Mouse (Mus musculus) neutrophil, adult 5-6 weeks (primary cell): Measurements from ENCODE around the gene Iqsec1. TPM values are rescaled to one million over a fixed set of nuclear protein-coding genes. Genes with fewer than 3 reads are reported as not detected.

ENCODE experiments used
- ATAC-seq: fragments of 151-379, 151-347 bp; 2 replicates; pipeline ENCODE4 v1.8.0; 2017; ENCODE audit warnings: mild to moderate bottlenecking, moderate TSS enrichment; ENCODE audit not compliant: insufficient number of reproducible peaks, poor library complexity, low FRiP score, severe bottlenecking; ENCODE audit errors: extremely low read depth
- total RNA-seq: library from RNA; stranded (forward); fragments of 200-1000 nt; gene quantifications from 2 replicates; pipeline ENCODE4 v1.2.3, GENCODE M21; 2017

The Iqsec1 gene
- total RNA-seq, 1 experiment from 2014 or later = 167 TPM

DNA sequence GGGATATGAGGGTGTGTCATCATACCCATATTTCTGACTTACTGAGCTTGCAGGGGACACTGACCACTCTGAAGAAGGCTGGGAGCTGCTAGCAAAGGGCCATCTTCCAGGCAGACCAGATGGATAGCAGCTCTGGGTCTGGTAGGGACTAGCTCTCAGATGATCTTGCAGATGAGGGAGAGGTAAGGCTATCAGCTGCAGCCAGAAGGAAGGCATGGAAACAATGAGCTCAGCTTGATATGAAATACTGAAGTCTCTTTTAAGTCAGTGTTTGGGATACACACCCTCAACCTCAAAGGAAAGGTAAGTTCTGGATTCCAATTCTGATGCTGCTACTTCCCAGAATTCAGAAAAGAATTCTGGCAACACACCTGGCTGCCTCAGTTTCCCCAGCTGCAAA is 239.5 kb downstream of the Iqsec1 start:
- no peak for ATAC-seq

DNA sequence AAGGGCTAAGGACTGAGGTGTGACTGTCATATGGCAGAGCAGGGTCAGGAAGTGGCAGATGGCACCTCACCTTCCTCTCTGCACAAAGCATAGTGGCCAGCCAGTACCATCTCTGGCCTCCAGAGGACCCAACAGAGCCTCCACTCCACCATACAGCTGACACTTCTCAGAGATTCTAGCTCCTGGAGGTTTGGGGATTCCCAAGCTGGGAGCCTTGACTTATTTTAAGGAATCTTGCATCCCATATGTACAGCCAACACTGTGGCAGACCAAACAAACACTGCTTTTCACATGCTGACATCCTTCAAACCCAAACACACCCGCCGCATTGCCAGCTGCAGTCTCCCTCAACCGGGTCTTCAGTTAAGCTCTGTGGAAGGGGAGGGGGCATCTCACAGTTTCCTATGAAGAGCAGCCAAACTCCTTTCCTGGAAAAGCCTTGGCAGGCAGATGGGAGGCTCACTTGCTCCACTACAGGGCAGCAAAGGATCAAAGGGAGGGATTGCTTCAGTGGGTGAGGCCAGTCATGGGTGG is 242.1 kb downstream of the Iqsec1 start:
- peak; percentile 79; the same call in 1 of the 2 replicates for ATAC-seq

DNA sequence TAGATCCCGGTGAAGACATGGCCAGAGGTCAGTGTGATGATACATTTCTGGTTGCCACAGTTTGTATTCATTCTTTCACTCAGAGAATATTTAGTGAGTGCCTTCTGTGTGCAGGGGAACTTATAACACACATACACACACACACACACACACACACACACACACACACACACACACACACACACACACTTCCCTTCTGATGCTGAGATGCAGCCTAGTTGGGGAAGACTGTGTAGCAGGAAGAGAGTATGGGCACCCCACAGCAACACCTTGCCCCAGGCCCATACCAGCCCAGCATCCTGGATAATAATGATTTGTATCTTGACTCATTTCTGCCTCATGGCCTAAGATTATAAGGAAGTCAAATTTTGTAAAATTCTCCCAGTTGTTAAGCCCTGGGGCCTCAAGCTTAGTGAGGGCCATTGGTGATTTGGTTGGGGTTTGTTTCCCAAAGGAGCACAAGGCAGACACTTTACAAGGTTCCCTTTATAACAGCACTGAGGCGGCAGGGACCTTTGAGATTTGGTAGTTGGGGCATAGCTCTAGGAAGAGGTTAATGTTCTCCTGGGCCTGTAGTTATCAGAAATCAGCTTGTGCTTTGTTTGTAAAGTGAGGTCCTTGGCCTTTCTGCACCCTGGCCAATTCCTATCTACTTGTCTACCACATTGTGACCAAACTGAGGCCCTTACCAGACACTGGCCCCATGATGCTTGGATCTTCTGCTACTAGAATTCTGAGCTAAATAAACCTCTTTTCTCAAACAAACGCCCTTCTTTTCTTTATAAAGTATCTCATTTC is 242.9 kb downstream of the Iqsec1 start:
- ATAC-seq = no peak

DNA sequence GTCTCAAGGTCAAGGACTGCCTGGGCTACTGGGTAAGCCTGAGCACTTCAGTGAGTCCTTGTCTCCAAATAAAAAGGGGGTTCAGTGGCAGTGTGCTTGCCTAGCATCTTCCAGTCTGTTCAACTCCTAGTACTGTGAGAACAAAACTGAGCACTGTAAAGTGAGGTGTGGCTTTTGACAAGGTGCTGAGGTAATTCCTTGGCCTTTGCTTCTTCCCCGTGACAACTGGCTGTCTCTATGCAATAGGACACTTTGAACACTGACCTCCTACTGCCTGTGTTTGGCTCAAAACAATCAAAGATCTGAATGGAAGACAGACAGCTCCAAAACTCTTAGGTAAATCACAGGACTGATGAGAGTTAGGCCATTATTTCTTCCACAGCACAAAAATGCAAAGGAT is 246.0 kb downstream of the Iqsec1 start:
- no peak for ATAC-seq

DNA sequence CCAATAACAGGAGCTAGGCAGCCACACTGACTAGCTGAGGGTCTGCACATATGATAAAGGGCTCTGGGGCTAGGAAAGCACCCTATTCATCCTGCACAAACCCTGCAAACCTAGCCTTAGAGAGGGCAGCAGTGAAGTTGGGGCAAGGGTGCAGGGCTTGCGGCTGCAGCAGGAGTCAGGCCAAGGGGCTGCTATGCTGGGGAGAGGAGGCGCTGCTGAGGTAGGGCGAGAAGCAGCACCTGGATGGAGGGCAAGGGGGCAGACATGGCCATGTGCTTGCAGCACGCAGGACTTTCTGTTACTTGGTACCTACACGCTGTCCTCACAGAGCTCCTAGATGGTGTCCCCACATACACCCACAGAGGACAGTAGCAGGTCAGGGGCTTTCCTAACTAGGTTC is 246.8 kb downstream of the Iqsec1 start:
- no peak for ATAC-seq

DNA sequence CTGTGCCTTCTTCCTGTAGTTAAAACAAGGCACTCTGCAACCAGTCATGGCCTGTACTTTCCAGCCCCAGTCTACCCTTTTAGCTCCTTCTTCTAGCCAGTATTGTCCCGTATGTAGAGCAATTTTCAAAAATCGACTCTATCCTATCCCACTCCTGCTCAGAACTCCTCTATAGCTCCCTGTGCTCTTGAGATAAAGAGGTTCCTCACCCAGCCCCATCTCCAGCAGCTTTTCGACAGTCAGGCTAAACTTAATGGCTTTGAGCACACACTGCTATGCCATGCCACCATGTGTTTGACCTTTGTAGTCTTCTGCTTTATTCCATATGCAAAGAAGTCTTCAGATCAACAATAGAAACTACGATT is 247.4 kb downstream of the Iqsec1 start:
- ATAC-seq = no peak

DNA sequence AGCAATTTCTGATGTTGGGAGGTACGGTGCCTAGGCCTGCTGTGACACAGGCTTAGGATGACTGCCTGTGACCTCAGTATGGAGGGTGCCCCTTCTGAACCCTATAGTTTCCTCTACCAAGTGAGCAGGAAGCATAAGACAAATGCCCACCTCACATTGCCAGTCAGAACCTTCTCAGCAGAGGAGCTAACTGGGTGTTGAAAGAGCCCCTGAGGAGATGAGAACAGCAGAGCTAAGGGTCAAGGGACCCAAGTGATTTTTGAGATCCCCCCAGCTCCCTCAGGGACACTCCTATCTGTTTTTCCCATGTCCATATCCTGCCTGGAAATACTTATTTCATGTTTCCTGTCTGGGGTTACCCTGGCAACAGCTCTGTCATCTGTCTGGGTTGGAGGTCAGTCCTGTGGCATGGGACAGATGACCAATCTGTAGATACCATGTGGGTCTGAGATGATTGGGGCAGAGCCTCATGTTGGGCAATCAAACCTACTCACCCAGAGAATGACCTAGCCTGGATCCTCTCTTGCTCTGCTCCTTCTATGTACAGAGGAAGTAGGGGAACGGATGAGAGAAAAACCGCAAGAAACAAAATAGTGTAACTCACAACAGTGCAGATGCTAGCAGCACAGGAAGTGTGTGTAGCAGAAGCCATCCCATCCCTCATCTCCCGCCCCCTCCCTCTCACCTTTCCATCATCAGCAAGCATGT is 248.0 kb downstream of the Iqsec1 start:
- ATAC-seq = peak; percentile 63

DNA sequence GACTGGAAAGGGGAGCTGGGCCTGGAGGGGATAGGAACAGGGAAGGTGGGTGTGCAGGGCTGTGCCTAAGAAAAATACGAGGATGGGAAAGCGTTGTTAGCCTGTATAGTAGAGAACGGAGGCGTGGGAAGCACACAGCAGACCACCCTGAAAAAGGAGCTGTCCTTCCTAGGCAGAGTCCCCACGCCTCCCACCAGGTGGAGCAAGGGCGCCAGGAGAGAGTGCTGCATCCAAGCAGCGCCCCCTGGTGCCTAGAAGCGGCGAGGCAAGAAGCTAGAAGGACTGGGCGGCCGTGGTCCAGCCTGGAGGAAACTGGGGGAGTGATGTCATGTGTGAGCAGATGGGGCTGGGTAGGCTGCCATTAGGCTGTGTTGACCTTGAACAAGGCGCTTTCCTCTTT is 251.1 kb downstream of the Iqsec1 start:
- peak; percentile 74 for ATAC-seq

DNA sequence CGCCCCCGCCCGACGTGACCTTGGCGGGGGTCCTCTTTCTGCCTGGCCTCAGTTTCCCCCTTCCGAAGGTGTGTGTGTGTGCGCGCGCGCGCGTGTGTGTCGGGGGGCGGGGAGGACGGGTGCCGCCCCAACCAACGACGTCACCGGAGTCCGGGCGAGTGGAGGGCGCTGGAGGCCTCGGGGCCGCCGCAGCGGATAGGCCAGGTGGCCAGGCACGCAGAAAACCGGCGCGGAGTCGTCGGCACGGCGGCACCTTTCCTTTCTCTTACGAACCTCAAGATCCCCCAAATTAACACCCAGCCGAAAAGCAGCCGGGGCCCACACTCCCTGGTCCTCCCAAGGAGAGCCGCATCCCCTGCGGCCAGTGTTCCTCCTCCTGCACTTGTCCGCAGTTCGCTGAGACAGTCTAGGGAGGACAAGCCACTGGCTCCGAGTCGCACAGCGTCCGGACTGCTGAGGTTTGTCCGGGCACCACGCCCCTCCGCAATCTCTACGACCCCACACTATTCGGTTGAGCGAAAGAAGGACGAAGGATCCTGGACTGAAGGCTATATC is 251.7 kb downstream of the Iqsec1 start:
- ATAC-seq = no peak

DNA sequence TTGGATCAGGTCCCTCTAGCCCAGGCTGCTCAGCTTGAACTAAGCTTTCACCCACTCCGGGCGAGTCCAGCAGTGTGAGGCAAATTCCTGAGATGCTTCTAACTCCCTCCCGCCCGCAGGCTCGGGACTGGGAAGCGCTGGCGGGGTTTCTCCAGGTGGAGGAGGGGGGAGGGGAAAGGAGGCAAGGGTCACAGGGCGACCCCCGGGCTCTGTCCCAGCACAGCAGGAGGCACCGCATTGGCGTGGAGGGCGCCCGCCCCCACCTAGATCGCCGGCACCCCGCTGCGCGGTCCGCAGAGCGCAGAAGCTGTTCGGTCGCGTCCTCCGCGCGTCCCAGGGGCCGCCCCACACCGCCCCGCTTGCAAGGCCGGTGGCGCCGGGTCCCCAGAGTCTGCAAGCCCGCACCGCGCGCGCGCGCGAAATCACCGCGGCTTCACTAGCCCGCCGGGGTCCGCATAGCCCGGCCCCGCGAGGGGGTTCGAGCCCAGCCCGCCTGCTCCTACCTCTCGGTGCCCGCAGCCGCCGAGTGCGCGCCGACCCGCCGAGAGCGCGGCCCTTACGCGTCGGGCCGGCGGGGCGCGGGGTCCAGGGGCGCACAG is 252.3 kb downstream of the Iqsec1 start:
- no peak for ATAC-seq

DNA sequence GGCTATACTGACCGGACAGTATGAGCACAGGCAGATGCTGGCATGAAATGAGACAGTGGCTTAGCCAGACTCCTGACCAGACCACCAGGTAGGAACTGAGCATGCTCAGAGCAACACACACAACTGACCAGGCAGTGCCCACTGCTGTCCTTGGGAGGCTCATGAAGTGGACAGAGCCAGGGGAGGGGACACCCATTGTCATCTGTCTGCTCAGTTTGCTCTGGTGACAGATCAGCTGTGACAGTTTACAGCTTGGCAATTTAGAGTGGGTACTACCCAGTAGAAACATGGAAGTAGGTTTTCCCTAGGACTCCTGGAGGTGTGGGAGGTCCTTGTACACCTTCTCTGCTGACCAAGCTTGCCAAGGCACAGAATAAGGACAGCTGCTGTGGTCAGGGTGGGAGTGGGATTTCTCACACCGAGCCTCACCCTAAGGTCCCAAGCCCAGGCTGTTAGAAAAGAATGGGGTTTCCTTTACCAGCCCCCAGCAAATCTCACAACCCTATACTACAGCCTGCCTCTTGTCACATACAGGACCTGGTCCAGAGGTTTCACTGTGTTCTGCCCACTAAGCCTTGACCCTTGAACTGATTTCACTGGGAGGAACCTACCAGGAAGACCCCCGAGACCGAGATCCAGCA is 253.0 kb downstream of the Iqsec1 start:
- no peak for ATAC-seq

DNA sequence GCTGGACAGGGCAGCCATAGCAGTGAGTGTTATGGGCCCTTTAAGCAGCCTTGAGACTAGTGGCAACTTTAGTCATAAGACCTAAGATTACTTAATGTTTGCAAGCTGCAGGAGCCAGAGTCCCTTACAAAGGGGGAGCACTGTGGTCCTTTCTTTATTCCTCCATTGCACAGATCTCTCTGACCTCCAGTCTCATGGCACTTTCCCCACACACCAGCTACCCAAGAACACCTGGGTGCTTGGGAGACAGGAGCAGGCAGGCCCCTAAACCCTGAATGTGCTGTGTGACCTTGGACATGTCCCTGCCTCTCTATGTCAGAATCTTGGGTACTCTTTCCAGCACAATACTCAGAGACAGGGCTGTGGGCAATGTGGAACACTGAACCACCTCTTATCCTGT is 253.7 kb downstream of the Iqsec1 start:
- ATAC-seq = no peak

DNA sequence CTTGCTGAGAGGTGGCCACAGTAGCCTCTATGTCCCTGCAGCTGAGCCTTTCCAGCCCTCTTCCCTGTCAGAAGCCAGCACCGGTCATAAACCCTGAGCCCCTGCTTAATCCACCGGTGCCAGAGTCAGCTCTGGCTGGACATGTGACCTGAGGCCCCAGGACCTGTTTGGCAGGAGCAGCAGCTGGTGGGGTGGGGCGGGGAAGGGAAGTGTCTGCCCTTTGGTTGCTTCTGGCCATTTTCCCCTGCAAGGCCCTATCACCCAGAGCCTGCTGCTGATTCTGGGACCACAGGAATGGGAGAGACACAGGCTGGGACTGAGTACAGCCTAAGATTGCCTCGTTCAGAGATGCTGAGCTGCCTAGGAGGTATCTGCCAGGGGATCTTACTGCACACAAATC is 257.2 kb downstream of the Iqsec1 start:
- ATAC-seq = no peak

DNA sequence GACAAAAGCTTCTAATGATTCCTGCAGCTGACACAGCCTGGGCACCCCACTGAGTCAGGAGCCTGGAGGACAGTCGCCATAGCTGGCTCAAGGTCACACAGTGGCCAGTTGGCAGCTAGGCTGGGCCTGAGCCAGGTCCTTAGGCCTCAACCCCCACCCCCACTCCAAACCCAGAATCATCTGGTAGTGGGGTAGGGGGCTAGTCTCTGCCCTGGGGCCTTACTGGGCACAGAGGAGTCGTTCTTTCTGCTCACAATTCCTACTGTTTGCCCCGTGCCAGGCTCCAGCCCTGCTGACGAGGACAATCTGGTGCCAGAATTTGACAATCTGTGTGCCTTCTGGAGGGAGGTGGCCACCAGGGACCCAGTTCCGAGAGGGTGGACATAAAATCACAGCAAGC is 258.7 kb downstream of the Iqsec1 start:
- no peak for ATAC-seq

DNA sequence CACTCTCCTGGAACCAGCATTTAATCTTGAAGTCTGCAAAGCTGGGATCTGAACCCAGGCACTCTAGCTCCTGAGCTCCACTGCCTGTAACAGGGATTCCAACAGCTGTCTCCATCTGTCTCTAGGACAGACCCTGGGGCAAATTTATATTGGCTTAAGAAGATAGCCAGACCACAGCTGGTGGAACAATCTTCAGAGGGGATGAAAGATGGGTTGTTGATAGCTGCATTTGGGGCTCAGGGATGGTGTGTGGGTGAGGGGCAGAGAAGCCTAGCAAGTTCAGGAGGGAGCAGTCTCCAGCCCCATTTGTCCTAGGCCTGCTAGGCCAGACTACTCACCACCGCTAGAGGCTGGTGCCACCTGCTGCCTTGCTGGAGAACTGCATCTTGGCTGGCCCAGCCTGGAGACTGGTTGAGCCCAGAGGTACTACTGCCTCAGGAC is 260.0 kb downstream of the Iqsec1 start:
- ATAC-seq = peak; percentile 83

DNA sequence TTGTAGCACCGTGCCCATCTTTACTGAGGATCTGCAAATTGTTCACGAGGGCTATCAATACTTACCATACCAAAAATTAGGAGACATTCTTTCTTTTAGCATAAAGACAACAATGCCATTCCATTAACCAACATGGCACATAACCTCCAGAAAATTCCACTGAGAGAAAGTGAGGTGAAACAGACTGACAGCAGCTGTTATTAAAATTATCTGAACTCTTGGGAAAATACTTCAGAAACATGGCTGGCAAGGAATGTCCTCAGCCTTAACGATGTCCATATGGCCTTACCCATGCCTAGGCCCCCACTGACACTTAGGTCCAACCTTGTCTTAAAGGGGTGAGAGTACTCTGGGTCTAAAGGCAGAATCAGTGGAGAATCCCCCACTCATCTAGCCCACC is 260.7 kb downstream of the Iqsec1 start:
- ATAC-seq = no peak

DNA sequence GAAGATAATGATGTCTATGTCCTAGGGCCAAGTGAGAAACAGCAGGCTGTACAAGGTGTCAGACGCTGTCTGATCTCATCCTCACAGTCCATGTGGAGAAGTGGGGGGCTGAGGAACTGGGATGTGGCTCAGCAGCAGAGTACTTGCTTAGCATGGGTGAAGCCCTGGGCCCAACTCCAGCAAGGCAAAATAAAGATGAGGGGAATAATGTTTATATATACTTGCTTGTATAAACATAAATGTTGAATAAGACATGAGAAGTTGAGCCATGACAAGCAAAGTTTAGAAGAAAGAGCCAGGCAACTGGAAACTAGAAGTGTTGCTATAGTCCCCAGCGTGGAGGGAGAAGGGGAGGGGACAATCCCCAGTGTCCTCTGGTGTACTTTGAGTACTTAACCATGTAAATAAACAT is 261.8 kb downstream of the Iqsec1 start:
- no peak for ATAC-seq

DNA sequence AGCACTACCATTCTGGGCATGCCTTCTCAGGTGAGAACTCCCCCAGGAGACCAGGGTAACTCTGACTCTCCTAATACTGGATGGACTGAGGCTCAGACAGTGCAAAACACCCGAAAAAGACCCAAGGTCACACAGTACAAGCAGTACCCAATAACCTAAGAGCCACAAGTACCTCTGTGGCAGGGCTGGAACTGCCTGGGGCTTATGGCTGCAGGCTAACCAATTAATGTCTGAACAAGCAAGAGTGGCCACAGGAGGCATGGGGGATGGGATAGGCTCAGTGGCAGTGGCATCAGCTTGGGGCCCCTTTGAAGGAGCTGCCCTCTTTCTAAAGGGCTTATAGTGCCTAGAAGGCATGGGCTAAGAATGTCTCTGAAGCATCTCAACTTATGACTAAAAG is 263.0 kb downstream of the Iqsec1 start:
- ATAC-seq = no peak

DNA sequence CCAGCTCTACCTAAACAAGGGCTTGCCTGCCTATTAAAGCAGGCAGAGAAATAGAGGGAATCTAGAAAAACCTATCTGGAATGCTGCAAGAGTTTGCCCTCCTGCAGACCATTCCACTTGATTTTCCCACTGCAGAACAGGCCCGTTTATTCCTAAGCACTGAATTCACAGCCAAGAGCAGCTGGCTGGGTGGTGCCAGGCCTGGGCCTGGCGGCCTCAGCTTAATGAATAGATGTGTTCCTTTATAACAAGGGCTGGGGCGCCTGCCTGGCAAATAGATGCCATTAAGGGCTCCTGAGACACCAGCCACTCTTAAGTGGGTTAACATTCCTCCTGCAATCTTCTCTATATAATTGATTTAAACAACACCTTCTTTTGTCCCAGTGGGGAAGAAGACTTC is 265.5 kb downstream of the Iqsec1 start:
- ATAC-seq = no peak
